Mouse (Mus musculus) left cerebral cortex, postnatal 14 days (tissue): ENCODE measurements around the gene Snx20. TPM values are rescaled to one million over a fixed set of nuclear protein-coding genes. Genes with fewer than 3 reads are reported as not detected.

ENCODE experiments used
- DNase-seq, 2 experiments: peaks; one replicate each; pipeline ENCODE4 v3.0.0; 2021 to 2022; ENCODE audit warnings: low spot score in 2 of 2, mixed read lengths in 1 of 2
- intact Hi-C: fragments of 180-260 bp; cut with DNase I; formaldehyde crosslinking; loops from one replicate; pipeline ENCODE4 v1.15.1; 2025
- total RNA-seq, 2 experiments: library from RNA; stranded (reverse); gene quantifications; 2 replicates each; pipeline ENCODE4 v1.2.3; 2021

Gene Snx20
- total RNA-seq, 2 experiments from 2014 or later: 1.8 to 2.0 TPM

DNA sequence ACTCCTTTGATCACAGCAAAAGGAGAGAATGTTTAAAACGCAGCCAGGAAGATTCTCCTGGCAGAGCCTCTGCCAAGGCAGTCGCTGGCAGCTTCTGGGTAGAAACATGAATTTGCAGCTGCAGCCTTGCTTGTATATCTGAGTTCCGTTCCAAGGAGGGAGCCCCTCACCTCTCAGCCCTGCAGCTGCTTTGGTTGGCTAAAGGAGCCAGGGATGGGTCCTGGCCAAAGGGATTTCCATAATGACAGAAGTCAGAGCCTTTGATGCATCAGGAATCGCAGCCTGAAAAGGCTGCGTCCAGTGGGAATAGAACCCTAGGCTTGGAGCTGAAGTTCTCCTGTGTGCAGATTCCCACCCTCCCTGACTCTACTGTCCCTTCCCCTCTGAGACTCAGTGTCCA is 20.9 kb downstream of the Snx20 start:
- no peak for DNase-seq
- intact Hi-C loops: loop anchor here (5.0 kb wide), 1 partner anchor 93 kb away; the partner anchor contains the start of gene Nkd1

DNA sequence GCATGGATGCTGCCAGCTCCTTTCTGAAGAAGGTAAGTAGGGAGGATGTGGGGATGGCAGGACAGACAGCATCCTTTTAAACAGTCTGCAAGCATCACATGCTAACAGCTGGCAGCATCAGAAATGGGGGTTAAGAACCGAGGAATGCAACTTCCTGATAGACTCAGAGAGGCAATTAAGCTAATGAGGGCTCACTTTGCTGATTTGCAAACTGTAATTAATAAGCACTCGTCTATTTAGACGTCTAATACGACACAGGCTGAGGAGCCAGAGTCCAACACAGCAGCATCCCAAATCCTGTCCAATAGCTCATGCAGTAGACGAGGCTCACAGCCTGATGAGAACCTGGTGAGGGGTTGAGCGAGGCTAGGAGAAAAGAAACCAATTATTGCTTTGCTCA is 25.7 kb downstream of the Snx20 start:
- no peak for DNase-seq
- intact Hi-C loops: no loop called here

DNA sequence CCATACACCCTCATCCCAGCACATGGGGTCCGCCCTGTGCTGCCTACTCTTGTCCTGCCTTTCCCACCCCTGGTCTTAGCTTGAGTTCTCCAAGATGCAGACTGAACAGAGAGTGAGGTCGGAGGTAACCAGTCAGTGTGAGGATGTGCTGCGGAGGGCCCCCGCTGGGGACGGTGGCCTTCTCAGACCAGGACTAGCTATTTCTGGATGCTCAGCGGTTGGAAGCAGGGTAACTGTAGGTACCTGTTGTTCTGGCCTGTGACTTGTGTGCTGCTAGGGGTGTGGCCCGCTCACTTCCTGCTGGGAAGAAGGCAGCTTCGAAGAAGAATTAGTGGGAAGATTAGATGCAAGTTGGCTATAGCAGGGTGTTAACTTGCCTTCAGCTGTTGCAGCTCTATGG is 26.9 kb downstream of the Snx20 start:
- no peak for DNase-seq
- intact Hi-C loops: no loop called here

DNA sequence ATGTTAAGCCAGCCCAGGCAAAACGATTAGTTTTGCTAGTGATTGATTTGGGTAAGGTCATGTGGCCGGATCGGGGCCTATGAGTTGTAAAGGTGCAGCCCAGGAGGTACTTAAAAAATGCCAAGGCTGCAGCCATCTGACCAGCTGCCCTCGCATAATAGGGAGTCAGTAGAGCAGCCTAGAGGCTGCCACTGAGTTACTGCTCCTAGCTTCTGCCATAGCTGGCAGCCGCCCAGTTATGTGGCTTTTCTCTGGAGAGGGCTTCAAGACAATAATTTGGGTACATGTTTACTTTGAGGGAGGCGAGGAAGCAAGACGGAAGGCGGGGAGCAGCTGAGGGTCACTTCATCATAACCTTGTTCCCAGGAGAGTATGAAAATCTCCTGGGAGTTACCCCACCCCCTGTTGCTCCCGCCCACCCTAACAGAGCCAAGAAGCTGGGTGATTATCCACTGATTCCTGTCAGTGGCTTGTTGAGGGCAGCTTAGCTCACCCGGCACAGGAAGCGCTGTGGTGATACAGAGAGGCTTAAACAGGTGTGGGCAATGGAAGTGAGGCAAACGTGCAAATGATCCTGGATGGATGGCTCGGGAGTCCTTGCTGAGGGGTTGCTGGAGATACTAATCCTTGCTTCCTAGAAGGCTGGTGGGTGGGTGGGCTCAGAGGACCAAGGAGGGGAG is 30.4 kb downstream of the Snx20 start:
- intact Hi-C loops: no loop called here
- DNase-seq: no peak

DNA sequence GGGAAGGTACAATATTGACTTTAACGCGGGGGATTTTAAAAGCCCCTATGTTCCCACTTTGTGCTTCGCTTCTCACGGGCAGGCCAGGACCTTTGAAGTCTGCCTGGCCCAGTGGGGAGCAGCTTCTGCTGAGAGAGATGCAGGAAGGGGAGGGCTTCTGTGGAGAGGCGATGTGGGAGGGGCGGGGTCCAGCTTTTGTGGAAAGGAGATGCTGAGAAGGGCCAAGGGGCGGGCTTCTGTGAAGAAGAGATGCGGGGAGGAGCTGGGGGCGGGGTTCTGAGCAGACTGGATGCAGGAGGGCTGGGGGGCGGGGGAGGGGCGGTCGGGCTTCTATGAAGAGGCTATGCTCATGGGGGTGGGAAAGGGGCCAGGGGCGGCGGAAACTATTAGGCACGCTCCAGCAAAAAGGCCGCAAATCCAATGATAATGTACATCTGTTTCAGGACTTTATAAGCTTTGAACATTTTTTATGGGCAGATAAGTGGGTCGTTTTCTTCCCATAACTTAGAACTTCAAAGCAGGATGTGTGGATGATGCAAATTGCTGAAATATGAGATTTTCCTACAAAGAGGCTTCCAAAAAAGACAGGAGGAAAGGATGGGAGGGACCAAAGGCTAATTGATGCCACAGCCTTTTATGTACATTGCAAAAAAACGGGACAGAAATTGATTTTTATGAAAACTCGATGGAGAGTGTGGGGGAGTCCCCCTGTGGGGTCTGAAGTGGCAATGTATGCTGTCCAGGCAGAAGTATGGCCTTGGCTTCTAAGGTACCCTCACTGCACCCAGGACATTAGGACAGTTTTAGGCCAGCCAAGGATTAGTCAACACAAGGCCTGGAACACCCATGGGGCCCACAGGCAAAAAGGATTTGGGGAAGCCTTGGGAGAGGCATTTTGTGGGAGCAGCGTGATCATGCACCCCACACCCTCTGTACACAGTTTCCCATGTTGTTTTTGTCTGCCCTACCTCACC is 31.6 kb downstream of the Snx20 start:
- intact Hi-C loops: no loop called here
- DNase-seq: peak; percentile 44 to 51

DNA sequence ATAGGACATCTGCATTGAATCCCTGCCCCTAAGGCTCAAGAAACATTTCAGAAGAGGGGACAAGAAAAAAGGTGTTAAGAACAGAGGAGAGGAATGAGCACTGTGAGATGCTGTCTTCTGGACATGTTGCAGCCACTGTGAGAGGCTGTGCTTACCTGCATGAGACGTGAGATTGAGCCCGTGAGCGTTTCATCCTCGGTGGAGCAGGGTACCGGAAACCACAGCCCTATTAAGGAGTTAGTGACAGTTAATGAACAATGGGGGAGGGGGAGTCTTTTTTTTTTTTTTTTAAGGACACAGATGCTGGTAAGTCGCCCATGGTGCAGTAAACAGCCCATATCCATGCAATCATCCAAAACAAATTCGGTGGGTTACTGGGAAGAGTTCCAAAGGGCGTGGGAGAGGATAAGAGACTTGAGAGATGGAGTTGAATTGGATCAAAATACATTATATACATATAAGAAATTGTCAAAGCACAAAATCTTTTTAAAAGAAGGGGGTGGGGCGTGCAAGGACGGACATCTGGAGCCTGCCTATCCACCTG is 32.4 kb downstream of the Snx20 start:
- intact Hi-C loops: no loop called here
- DNase-seq: peak in 1 of 2 experiments; percentile 37

DNA sequence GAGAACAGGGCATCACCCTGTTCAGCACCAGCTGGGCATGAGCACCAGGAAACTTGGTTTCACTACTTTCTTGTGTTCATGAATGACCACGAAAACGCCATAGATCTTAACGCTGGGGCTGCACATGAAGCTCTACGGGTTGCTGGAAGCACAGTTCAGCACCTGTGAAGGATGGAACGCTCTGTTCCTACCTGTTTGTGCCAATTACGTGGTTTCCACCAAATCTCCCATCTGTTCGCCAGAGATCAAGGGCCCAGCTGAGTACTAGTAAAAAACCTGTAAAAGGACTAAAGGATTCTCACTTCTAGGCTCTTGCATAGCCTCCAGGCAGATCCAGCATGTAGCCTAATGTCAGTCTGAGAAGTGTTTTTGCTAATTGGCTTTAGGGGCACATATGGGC is 36.4 kb downstream of the Snx20 start:
- intact Hi-C loops: no loop called here
- no peak for DNase-seq

DNA sequence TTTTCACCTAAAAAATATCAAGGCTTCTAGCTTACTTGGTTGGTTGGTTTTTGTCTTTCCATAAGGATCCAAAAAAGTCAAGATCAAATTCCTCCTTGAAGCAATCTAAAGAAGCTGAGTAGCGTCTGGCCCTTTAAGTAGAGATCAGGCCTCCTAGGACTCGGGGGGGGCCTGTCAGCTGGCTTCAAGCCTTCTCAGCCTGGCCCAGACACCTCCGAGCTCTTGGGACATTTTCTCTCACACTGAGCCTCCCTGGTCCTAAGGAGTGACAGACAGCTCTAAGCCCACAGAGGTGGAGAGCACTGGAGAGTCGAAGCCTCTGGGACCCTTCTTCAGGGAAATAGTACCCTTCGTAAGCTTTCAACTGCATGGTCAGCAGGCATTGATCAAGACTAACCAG is 37.4 kb downstream of the Snx20 start:
- intact Hi-C loops: no loop called here
- DNase-seq: no peak

DNA sequence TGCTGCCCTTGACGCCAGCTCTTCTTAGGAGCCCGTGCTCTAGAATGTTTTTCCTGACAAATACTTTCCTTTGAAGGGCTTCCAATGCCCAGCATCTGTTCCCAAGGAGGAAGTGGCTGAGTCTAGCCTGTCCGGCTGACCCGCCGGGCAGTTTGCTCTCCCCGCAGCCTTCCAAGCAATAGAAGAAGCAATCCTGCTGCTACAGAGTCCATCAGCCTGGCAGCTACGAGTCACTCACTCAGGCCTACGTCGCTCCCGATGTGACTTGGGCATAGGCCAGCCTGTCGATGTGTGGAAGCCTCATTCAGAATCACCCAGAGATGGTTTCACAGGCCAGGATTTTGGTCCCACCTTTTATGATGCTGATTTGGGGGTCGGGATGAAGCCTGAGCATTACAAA is 39.9 kb downstream of the Snx20 start:
- no peak for DNase-seq
- intact Hi-C loops: no loop called here

DNA sequence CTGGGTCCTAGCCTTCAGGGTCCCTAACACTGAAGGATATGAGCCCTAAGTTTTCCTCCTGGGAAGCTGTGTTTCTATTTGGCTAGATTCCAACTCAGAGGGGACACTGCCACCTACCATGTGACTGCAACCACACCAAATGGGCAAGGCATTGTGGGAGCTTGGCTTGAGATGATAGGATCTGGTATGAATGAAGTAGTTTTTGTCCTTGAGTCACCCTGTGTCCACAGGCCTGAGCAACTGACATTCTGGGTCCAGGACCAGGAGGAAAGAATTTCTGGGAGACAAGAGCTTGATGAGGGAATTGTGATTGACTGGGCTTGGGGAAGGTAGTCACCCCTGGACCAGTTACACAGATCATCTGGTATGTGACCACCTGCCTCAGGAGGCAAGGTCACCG is 42.0 kb downstream of the Snx20 start:
- intact Hi-C loops: no loop called here
- DNase-seq: no peak

DNA sequence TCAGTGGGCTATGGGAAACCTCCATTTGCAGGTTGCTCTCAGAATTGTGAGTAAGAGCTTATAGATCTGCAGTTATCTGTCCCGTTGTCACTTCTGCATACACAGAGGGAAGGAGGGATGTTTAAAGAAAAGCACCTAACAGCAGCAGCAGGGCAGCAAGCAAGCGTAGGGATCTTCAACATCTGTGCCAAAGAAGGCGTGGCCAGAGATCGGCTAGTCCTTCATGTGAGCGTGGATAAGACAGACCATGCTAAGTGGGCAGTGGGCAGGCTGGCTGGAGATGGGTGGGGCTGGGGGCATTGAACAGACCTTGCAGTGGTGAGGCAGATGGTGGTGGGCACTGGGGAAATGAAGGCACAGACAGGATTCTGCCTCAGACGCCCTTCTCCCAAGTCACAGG is 45.7 kb downstream of the Snx20 start:
- intact Hi-C loops: no loop called here
- no peak for DNase-seq

DNA sequence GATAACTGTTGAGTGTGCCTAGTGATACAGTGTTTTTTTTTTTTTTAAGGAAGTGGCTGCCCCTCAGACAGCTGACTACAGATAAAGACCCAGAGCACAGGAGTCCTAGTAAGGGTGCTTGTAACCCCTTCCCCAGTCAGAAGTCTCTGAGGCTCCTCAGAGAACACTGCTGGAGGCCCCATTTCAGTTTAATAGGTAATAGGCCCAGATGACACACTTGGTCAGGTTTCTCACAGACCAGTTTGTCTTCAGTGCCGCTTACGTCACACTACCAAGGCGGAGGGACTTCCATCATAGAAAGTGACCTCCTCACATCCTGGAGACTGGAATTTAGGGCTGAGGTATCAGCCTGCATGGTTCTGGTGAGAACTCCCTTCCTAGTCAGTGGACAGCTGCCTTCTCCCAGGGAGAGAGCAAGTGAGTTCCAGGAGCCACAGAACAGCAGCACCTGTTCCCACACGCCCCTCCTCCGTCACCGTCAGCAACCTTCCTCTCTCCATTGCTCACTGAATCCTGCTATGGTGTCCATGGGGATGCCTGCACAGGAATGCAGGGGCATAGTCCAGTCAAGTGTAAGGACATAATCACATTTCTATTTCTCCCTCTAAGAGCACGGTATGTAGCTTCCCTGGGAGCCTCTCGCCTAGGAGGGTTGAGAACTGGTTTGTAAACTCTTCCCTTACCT is 47.6 kb downstream of the Snx20 start:
- DNase-seq: no peak
- intact Hi-C loops: no loop called here

DNA sequence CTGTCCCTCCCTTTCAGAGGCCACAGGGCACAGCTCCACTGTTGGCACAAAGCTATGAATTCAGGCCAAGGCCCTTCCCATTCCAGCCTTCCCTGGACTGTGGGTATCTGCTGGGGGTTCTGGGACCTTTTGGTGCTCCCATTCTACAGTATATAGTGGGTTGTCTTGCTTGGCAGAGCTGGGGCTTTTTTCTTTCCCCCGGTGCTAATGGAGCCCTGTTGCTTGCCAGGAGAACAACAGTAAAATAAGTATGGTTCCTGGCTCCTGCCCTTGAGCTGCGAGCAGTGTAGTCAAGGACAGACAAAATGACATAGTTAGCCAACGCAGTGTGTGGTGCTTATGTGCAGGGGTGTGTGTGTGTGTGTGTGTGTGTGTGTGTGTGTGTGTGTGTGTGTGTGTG is 52.1 kb downstream of the Snx20 start:
- no peak for DNase-seq
- intact Hi-C loops: no loop called here

DNA sequence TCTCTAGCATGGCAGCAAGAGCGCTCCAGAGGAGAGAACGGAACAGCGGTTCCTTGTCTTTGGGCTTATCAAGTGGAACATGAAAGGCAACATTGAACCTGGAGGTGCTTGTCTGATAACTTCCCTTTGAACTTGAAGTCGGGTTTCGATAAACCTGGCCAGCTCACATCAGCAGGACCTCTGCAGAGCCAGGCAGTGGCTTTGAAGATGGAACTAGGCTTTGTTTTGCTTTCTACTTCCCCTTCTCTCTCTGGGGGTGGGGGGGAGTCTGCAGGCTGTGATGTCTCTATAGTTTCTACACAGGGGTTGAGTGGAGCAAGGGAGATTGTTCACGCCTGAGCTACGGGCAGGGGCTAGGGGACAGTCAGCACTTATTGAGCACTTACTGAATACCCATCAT is 55.1 kb downstream of the Snx20 start:
- intact Hi-C loops: no loop called here
- no peak for DNase-seq

DNA sequence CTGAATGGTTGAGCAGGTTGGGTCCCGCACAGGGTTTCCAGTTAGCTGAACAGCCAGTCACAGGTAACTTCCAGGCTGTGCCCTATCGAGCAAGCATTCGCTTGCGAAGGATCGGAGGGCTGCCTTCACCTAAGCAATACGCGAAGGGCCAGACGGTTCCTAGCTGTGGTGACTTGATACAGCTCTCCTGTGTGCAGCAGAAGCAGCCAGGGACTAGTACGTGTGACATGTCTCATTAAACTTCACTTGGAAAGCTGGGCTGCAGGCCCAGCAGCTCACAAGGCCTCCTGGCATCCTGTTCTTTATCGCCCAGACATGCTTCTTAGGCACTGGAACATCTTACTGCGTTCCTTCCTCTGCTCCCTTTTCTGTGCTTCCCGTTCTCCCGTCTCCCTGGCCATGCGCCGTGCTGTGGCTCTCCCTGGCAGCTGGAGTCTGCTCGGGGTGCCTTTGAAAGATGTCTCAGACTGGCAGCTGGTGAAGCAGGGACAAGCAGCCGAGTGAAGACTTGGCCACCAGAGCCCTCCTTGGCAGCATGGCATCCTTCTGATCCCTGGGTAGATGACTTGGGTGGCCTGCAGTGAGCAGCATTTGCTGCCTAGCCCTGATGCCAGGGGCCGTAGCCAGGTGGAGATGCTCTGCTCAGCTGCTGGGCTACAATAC is 56.1 kb downstream of the Snx20 start:
- intact Hi-C loops: no loop called here

DNA sequence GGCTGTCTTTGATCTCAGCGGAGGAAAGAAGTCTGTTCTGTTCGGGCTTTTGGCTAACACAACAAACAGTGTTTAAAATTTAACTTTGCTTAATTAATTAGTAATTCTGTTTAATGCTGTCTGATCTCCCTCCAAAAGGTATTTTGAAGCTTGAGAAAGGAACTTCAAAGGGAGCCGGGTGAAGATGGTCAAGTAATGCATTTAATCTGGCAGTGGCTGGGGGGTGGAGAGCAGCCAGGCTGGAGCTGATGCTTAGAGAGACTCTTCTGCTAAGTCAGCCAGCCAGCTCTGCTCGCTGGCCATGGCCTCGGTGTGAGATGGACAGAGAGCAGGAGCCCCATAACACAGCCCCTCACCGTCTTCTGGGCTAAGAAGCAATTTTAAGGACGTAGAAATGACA is 56.7 kb downstream of the Snx20 start:
- intact Hi-C loops: no loop called here
- DNase-seq: no peak

More for the DNA sequence above, 56.1 kb downstream of the Snx20 start:
- DNase-seq: peak; percentile 34 to 68

DNA sequence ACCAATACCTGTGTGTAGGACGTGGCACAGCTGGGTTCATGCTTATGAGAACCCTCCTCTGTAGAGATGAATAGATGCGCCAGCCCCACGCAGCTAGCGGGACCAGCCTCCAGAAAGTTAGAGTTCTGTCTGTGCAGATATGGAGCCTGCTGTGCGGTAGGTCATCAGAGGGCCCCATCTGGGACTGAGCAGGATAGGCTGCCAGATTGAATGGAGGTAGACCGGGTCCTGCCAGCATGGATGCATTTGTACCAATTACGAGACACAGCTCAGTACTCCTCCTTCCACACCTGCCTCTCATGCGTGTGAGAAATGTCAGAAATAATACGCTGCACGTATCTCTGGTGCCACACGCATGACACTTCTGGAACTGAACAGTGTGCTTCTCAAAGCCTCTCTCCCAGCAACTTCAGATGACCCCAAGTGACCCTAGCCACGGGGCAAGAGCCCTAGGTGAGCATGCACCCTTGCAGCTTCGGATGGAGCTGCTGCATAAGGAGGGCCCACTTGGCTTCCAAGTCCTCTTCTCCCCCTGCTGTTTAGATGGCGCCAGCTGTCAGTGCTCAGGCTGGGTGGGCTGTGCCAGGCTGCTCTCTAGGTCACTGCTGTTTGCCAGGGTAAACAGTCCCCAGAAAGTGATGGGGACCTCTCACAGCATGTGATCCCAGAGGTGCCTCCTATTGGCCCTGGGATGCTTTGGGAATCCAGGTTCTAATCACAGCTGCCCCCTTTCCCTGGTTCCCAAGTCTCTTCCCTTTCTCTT is 57.3 kb downstream of the Snx20 start:
- no peak for DNase-seq
- intact Hi-C loops: no loop called here

DNA sequence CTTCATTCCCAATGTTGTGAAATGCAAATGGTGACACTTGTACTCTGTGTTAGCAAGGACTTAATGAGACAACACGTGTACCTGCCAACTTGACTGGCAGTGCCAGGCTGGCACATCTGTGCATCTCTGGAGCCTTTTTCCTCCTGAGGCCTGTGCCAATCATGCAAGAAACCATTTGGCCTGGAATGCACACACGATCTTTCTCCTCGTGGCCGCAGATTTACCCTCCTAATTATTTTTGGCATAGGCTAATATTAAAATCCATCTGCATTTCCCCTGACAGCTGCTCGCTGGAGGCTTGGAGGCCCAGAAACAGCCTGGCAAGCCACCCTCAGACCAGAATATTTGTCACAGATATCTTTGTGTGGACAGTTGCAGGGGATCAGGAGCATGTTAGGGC is 58.3 kb downstream of the Snx20 start:
- DNase-seq: no peak
- intact Hi-C loops: no loop called here
